Comparison of ENCODE assay signal across 7 mouse cellular contexts in genomic region chr7:29168121-29168695, GRCm38 (mm10). TPM values are rescaled to one million over a fixed set of nuclear protein-coding genes. Genes with fewer than 3 reads are reported as not detected.
DNase-seq lines count a peak whose midpoint lies in the region; ATAC-seq and TF ChIP-seq lines count a peak whose summit lies in the region.

No protein-coding gene starts in this region.

- no peak for ATAC-seq in lung, embryonic 15.5 days (ENCODE audit: borderline replicate concordance, extremely low read depth, low FRiP score, low TSS enrichment)
- ATAC-seq in limb, embryonic 12.5 days (ENCODE audit: insufficient number of reproducible peaks, insufficient read depth, low FRiP score, low TSS enrichment, low read depth), result no peak
- no peak for ATAC-seq in stomach, embryonic 16.5 days (ENCODE audit: insufficient read depth, low FRiP score)

- no peaks in the 10 kb centered on the region for H3K9me3 ChIP-seq in lung, embryonic 15.5 days
- H3K9me3 ChIP-seq in limb, embryonic 12.5 days, result no peaks in the 10 kb centered on the region
- no peaks in the 10 kb centered on the region for H3K9me3 ChIP-seq in stomach, embryonic 16.5 days (replicated peaks; ENCODE audit: control insufficient read depth, low read length)

- peak overlapping the region; percentile 91 for H3K4me2 ChIP-seq in lung, embryonic 15.5 days
- peak overlapping the region; percentile 83 for H3K4me2 ChIP-seq in limb, embryonic 12.5 days
- H3K4me2 ChIP-seq in stomach, embryonic 16.5 days (ENCODE audit: low read depth, low read length), result peak overlapping the region; percentile 96

- WGBS in lung, embryonic 15.5 days, result 10% methylated on average over 10 of the region's 10 CpGs
- 4% methylated on average over 10 of the region's 10 CpGs for WGBS in limb, embryonic 12.5 days
- 13% methylated on average over 10 of the region's 10 CpGs for WGBS in stomach, embryonic 16.5 days

- no peak overlapping the region for H3K27ac ChIP-seq in lung, embryonic 15.5 days
- H3K27ac ChIP-seq in embryonic fibroblast, embryonic 13.5 days (ENCODE audit: insufficient read depth, low read length), result peak overlapping the region; percentile 66; the same call in 1 of the 2 replicates
- H3K27ac ChIP-seq in limb, embryonic 12.5 days, result no peak overlapping the region
- no peak overlapping the region for H3K27ac ChIP-seq in stomach, embryonic 16.5 days (ENCODE audit: low read length)

- H3K4me3 ChIP-seq in lung, embryonic 15.5 days, result peak overlapping the region; percentile 61
- peak overlapping the region; percentile 84 for H3K4me3 ChIP-seq in embryonic fibroblast, embryonic 13.5 days (ENCODE audit: insufficient read depth, low read length)
- peak overlapping the region; percentile 60 for H3K4me3 ChIP-seq in limb, embryonic 12.5 days (replicated peaks)
- peak overlapping the region; percentile 67 for H3K4me3 ChIP-seq in stomach, embryonic 16.5 days (replicated peaks; ENCODE audit: low read length)

- H3K9ac ChIP-seq in lung, embryonic 15.5 days, result no peak overlapping the region
- peak overlapping the region; percentile 38; the same call in 1 of the 2 replicates for H3K9ac ChIP-seq in limb, embryonic 12.5 days (replicated peaks)
- H3K9ac ChIP-seq in stomach, embryonic 16.5 days (ENCODE audit: low read length), result peak overlapping the region; percentile 76; the same call in 1 of the 2 replicates

- peaks cover 2% of the 10 kb centered on the region; the same call in 1 of the 2 replicates for H3K36me3 ChIP-seq in lung, embryonic 15.5 days
- peaks cover 20% of the 10 kb centered on the region for H3K36me3 ChIP-seq in limb, embryonic 12.5 days
- 0 out of 2 replicates have a peak, but pooled peaks cover 5% of the 10 kb centered on the region for H3K36me3 ChIP-seq in stomach, embryonic 16.5 days (ENCODE audit: control insufficient read depth, insufficient read depth, low read length)

- peak; percentile 46 for TF ChIP-seq POLR2A in embryonic fibroblast, embryonic 13.5 days (IDR thresholded peaks at IDR 0.05; ENCODE audit: low read depth, low read length)

- no peak for DNase-seq in lung, postnatal 14 days
- DNase-seq in adrenal gland, postnatal 36 days, result no peak
- DNase-seq in left cerebral cortex, adult 9 months (ENCODE audit: low spot score in 2 of 2), result no peak

- H3K27me3 ChIP-seq in lung, embryonic 15.5 days, result peaks cover 47% of the 10 kb centered on the region
- peaks cover 50% of the 10 kb centered on the region for H3K27me3 ChIP-seq in limb, embryonic 12.5 days
- peaks cover 20% of the 10 kb centered on the region for H3K27me3 ChIP-seq in stomach, embryonic 16.5 days (ENCODE audit: control insufficient read depth, insufficient read depth, low read length)

- no peak for TF ChIP-seq CTCF in embryonic fibroblast, embryonic 13.5 days (IDR thresholded peaks at IDR 0.05; ENCODE audit: borderline replicate concordance, insufficient read depth, low read length)

- H3K4me1 ChIP-seq in lung, embryonic 15.5 days, result peaks cover 43% of the 10 kb centered on the region
- H3K4me1 ChIP-seq in embryonic fibroblast, embryonic 13.5 days (ENCODE audit: control insufficient read depth, insufficient read depth, low read length), result peaks cover 9% of the 10 kb centered on the region
- H3K4me1 ChIP-seq in limb, embryonic 12.5 days (replicated peaks), result peaks cover 38% of the 10 kb centered on the region
- H3K4me1 ChIP-seq in stomach, embryonic 16.5 days (ENCODE audit: control insufficient read depth, insufficient read depth, low read length), result peaks cover 22% of the 10 kb centered on the region

RNA-seq across cellular contexts. Expression of gene Ggn, which starts 1.8 kb away (rescaled TPM):
- 0.34 and 0.74 TPM in 2 replicates for polyA plus RNA-seq in lung, embryonic 15.5 days (2015; fragmentation: Nextera tagmentation; extraction: Ambion mirVana)
- polyA plus RNA-seq in embryonic fibroblast, embryonic 13.5 days (2011; ENCODE audit: insufficient read length, low read depth, missing spikeins), result 1.2 and 1.3 TPM in 2 replicates
- 0.60 and 1.1 TPM in 2 replicates for polyA plus RNA-seq in limb, embryonic 12.5 days (2016; fragmentation: Nextera tagmentation; extraction: Ambion mirVana)
- polyA plus RNA-seq in stomach, embryonic 16.5 days (2015; fragmentation: Nextera tagmentation; extraction: Ambion mirVana), result 0.51 and 0.56 TPM in 2 replicates
- total RNA-seq in adrenal gland, postnatal 36 days (2021), result 1 to 10 TPM; 1.2 to 2.3 TPM

RNA-seq across cellular contexts. Expression of gene Spred3, which starts 2.0 kb away (rescaled TPM):
- polyA plus RNA-seq in lung, embryonic 15.5 days (2015; fragmentation: Nextera tagmentation; extraction: Ambion mirVana), result 1.4 and 2.3 TPM in 2 replicates
- polyA plus RNA-seq in embryonic fibroblast, embryonic 13.5 days (2011; ENCODE audit: insufficient read length, low read depth, missing spikeins), result 31.2 and 56.4 TPM in 2 replicates
- 5.0 and 6.6 TPM in 2 replicates for polyA plus RNA-seq in limb, embryonic 12.5 days (2016; fragmentation: Nextera tagmentation; extraction: Ambion mirVana)
- 1.6 and 2.2 TPM in 2 replicates for polyA plus RNA-seq in stomach, embryonic 16.5 days (2015; fragmentation: Nextera tagmentation; extraction: Ambion mirVana)
- 1 to 10 TPM; 5.5 to 6.1 TPM for total RNA-seq in adrenal gland, postnatal 36 days (2021)

RNA-seq across cellular contexts. Expression of gene Fam98c, which starts 12.2 kb away (rescaled TPM):
- polyA plus RNA-seq in lung, embryonic 15.5 days (2015; fragmentation: Nextera tagmentation; extraction: Ambion mirVana), result 17.7 and 19.3 TPM in 2 replicates
- 5.5 and 5.9 TPM in 2 replicates for polyA plus RNA-seq in embryonic fibroblast, embryonic 13.5 days (2011; ENCODE audit: insufficient read length, low read depth, missing spikeins)
- 14.2 and 16.4 TPM in 2 replicates for polyA plus RNA-seq in limb, embryonic 12.5 days (2016; fragmentation: Nextera tagmentation; extraction: Ambion mirVana)
- polyA plus RNA-seq in stomach, embryonic 16.5 days (2015; fragmentation: Nextera tagmentation; extraction: Ambion mirVana), result 18.9 and 19.6 TPM in 2 replicates
- 10 to 100 TPM; 10.6 to 12.8 TPM for total RNA-seq in adrenal gland, postnatal 36 days (2021)

RNA-seq across cellular contexts. Expression of gene Psmd8, which starts 12.3 kb away (rescaled TPM):
- polyA plus RNA-seq in lung, embryonic 15.5 days (2015; fragmentation: Nextera tagmentation; extraction: Ambion mirVana), result 267 and 270 TPM in 2 replicates
- polyA plus RNA-seq in embryonic fibroblast, embryonic 13.5 days (2011; ENCODE audit: insufficient read length, low read depth, missing spikeins), result 374 and 478 TPM in 2 replicates
- polyA plus RNA-seq in limb, embryonic 12.5 days (2016; fragmentation: Nextera tagmentation; extraction: Ambion mirVana), result 292 and 305 TPM in 2 replicates
- 242 and 249 TPM in 2 replicates for polyA plus RNA-seq in stomach, embryonic 16.5 days (2015; fragmentation: Nextera tagmentation; extraction: Ambion mirVana)
- total RNA-seq in adrenal gland, postnatal 36 days (2021), result 100 to 1,000 TPM; 188 to 194 TPM

RNA-seq across cellular contexts. Expression of gene Rasgrp4, which starts 33.6 kb away (rescaled TPM):
- polyA plus RNA-seq in lung, embryonic 15.5 days (2015; fragmentation: Nextera tagmentation; extraction: Ambion mirVana), result 1.1 and 1.7 TPM in 2 replicates
- polyA plus RNA-seq in embryonic fibroblast, embryonic 13.5 days (2011; ENCODE audit: insufficient read length, low read depth, missing spikeins), result not detected in 2 replicates
- polyA plus RNA-seq in limb, embryonic 12.5 days (2016; fragmentation: Nextera tagmentation; extraction: Ambion mirVana), result 0.93 and 1.3 TPM in 2 replicates
- 0.56 and 0.61 TPM in 2 replicates for polyA plus RNA-seq in stomach, embryonic 16.5 days (2015; fragmentation: Nextera tagmentation; extraction: Ambion mirVana)
- total RNA-seq in adrenal gland, postnatal 36 days (2021), result 1 to 10 TPM; 1.2 to 1.6 TPM
